Mouse (Mus musculus) lung, postnatal 10 days (tissue): ENCODE data around the gene Tdp1.

Source experiments
- DNase-seq: peaks from one replicate; pipeline ENCODE4 v3.0.0; 2021

Tdp1 gene

DNA sequence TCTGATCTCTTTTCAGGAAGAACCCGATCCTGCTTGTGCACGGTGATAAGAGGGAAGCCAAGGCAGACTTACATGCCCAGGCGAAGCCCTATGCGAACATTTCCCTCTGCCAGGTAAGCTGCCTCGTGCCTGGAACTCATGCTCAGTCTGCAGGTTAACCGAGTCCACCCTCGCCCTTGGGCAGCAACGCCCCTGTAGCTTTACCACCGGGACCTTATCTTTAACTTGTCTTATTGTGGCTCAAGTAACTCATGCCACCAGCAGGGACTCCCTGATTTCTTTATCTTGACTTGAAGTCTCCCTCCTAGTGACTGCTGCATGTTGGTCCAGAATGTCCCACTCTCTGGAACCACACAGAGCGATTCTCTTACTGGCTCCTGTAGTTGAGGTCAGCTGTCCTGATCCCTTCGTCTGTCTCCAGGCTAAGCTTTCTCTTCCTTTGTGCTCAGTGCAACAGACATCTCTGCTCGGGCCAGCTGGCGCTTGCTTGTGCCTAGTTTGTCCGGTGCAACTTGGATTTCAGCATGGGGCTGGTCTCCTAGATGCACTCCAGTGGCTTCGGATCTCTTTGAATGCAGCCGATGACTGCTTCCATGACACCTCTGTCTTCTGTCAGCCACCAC is 14.0 kb downstream of the Tdp1 start:
- DNase-seq, result no peak

GRCm38 (mm10) chr12:99899991-99900390 is 15.7 kb downstream of the Tdp1 start:
- no peak for DNase-seq

DNA sequence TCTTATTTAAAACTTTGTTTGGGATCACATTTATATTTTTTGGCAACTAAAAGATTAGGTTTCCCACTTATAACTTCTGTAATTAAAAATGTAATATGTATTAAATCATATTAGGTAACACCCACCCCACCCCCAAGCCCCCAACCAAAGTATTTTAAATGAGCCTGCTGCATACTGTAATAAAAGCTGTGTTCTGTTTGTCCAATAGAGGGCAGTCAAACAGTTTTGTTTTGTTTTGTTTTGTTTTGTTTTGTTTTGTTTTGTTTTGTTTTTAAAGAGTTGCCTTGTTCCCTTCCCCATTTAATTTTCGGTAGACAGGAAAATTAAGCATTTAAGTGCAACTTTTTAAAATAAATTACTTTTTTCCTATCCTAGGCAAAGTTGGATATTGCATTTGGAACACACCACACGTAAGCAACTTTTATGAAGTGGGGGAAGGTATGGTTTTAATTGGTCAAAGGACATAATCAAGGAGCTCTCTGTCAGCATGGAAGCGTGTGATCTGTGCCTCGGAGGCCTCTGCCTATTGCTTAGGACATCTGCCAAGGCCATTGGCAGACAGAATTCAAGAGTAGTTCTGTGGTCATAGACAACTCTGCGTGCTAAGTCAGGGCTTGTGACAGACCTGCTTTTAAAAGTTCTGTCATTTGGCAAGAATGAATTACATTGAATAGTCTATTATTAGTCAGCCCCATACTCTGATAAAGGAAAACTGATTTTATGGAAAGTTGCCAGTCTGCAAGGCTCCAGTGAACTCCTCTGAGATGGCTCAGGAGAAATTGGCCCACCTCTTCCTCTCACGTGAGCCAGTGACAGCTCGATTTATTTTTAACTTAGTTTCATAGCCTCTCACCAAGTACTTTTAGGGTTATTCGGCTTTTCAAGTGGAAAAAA is 17.9 kb downstream of the Tdp1 start:
- peak; percentile 13 for DNase-seq

- DNase-seq, result no peak
Observed at GRCm38 (mm10) chr12:99902867-99903370, 18.6 kb downstream of the Tdp1 start.

DNA sequence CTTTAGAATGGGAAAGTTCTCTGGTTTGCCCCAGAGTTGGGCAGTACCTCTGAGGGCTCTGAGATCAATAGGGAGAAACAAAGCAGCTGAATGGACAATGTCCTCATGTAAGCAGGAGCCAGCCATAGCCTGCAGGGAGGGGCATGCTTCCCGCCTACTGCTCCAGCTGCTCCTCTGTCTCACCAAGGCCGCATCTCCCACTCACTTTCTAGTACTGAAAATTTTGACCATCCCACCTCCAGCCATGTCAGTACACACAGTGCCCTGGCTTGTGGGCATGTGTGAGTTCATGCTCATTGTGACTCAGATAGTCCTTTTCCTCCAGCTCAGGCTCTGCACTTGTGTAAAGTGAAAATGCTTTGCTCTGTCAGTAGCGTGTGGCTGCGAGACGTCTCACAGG is 20.2 kb downstream of the Tdp1 start:
- no peak for DNase-seq

GRCm38 (mm10) chr12:99911466-99911865 is 27.1 kb downstream of the Tdp1 start:
- DNase-seq, result peak; percentile 14

GRCm38 (mm10) chr12:99917800-99918427 is 33.6 kb downstream of the Tdp1 start:
- DNase-seq, result no peak

- no peak for DNase-seq
Observed at GRCm38 (mm10) chr12:99919636-99920035, 35.3 kb downstream of the Tdp1 start.

DNA sequence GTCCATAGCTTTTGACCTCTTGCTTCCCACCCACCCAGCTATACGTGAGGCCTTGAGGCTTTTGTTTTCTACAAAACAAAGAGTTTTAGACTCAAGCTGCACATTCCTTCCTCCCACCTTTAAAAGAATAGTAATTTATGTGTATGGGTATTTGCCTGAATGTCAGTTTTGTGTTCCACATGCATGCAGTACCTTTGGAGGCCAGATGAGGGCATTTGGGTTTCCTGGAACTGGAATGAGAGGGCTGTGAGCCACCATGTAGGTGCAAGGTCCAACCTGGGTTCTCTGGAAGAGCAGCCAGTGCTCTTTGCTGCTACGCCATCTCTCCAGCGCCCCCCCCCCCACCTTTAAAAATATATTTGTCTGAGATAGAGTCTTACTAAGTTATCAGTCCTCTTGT is 36.7 kb downstream of the Tdp1 start:
- DNase-seq, result no peak

DNA sequence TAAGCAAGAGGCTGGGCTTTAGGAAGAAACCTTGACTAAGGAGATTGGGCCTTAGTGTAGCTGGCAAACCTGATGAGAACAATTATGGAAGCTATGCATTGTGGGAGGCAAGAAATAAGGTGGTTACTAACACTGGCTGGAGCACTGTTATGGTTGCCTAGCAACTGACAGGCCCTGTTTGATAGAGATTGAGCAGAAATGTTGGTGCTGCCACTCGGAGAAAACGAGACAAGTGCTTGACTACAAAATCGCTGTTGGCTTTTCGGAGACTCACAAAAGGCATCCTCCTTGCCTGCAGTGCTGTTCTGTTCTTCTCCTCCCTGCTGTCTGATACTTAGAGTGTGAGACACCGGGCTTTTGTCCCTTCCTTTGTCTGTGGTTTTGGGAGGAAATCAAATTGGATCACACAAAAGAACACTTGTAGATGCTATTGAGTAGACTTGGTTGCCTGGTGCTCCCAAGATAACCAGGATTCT is 38.9 kb downstream of the Tdp1 start:
- DNase-seq, result no peak

DNA sequence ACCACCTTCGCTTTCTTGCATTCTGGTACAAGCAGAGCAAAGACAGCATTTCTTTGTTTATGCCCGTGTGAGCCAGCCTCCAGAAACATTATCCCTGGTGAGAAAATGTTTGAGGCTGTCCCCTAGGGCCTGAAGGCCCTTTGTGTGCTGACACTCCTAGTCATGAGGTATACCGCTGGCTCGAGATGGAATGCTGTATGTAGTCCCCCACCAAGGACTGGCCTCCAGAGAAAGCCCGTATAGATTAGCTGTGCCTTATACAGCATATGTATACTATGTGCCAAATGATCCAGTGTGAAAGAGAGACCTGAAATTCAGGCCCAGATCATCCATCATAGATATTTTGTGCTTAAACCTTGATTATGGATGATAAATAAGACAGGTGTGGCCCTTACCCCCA is 39.4 kb downstream of the Tdp1 start:
- no peak for DNase-seq

GRCm38 (mm10) chr12:99928311-99928710 is 44.0 kb downstream of the Tdp1 start:
- no peak for DNase-seq

GRCm38 (mm10) chr12:99929160-99929559 is 44.8 kb downstream of the Tdp1 start:
- DNase-seq, result no peak

GRCm38 (mm10) chr12:99932245-99932644 is 47.9 kb downstream of the Tdp1 start:
- no peak for DNase-seq

DNA sequence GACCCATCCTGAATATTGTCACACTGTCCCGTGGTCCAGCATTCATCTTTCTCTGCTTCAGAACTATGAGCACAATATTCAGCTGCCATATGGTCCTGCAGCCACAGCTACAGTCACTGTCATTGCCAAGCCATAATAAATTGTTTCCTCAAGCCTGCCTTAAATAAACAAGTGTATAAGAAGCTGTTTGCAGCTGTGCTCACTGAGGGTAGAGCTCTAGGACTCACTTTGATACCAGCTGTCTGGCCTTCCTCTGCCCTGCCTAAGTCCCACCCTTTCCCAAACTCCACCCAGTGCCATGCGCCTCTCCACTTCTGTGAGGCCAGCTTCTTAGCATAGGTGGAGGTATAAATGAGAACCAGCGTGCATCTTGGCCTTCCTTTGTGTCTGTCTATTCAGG is 49.3 kb downstream of the Tdp1 start:
- peak; percentile 31 for DNase-seq

- no peak for DNase-seq
Observed at GRCm38 (mm10) chr12:99935403-99935802, 51.1 kb downstream of the Tdp1 start.

DNA sequence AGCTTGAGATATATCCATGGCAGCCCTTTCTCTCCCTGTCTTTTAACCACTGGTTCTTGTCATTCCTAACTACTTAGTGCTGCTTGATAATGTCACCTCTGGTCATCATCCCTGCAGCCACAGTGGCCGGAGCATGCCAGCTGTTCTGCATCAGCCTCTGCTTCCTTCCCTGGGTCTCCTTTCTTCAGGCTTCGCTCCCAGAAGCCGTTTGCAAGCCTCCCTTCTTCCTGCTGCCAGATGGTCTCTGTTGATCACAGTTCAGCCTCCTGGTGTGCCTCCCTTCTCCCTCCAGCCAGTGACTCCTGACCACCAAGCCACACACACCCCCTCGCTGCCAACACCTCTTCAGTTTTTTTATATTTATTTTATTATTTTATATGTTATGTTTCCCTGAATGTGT is 54.2 kb downstream of the Tdp1 start:
- peak; percentile 82 for DNase-seq

- peak; percentile 35 for DNase-seq
Observed at GRCm38 (mm10) chr12:99939179-99939578, 54.9 kb downstream of the Tdp1 start.

GRCm38 (mm10) chr12:99940704-99941103 is 56.4 kb downstream of the Tdp1 start:
- no peak for DNase-seq

GRCm38 (mm10) chr12:99942441-99942840 is 58.1 kb downstream of the Tdp1 start:
- no peak for DNase-seq

GRCm38 (mm10) chr12:99952928-99953327 is 68.6 kb downstream of the Tdp1 start:
- peak; percentile 75 for DNase-seq

DNA sequence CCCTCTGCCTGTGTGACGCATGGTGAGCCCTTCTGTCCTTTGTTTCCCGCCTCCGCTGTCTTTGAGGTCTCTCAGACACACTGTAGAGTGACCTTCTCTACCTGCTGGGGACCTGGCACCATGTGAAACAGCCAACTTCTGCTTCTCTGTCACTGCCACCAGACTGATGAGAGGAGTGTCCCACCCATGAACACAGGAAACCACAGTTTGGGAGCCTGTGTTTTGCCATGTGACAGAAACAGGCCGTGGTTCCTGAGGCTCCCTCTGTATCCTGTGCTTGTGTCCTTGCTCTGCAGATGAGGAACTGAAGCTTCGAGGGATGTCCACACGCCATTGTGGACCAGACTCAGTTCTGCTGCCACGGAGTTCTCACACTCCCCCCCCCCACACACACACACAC is 72.1 kb downstream of the Tdp1 start:
- DNase-seq, result no peak
